11 mouse cellular contexts compared by ENCODE assay signal in the genomic region with DNA sequence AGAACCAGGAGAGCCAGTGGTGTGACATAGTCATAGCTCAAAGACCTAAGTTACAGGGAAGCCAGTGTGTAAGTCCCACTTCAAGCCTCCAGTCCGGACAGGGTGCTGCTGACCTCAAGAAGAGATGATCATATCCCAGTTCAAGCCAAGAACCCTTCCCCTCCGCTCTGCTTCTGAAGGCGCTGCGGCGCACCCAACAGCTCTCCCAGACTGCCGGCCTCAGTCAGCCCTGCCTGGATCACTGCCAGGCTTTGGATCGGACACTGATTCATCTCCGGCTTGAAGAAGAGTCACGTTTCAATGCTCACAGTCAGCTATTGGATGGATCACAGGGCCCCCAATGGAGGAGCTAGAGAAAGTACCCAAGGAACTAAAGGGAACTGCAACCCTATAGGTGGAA.
DNase-seq lines count a peak whose midpoint lies in the region; ATAC-seq lines count a peak whose summit lies in the region.
"Had no signal": no experiment of that assay in that cellular context is flagged by ENCODE, and none has a peak within 500 bp of the region (broad histone marks: within the 10 kb centered on the region; RNA-seq: fewer than 3 reads in every experiment).

No protein-coding gene starts in this region.

- no peak overlapping the region for H3K27ac ChIP-seq in heart, embryonic 12.5 days (ENCODE audit: poor library complexity, severe bottlenecking)
- no peak overlapping the region for H3K27ac ChIP-seq in kidney, embryonic 16.5 days (ENCODE audit: low read length)
- H3K27ac ChIP-seq: embryonic facial prominence, embryonic 13.5 days; neural tube, embryonic 12.5 days had no signal

- no peak overlapping the region for H3K4me3 ChIP-seq in heart, embryonic 12.5 days
- no peak overlapping the region for H3K4me3 ChIP-seq in kidney, embryonic 16.5 days (ENCODE audit: low read length)
- H3K4me3 ChIP-seq: embryonic facial prominence, embryonic 13.5 days; megakaryocyte, embryonic 14.5 days; neural tube, embryonic 12.5 days had no signal

- H3K27me3 ChIP-seq in heart, embryonic 12.5 days (replicated peaks): no peaks in the 10 kb centered on the region
- no peaks in the 10 kb centered on the region for H3K27me3 ChIP-seq in kidney, embryonic 16.5 days (ENCODE audit: insufficient read depth, low read length)
- H3K27me3 ChIP-seq: embryonic facial prominence, embryonic 13.5 days; megakaryocyte, embryonic 14.5 days; neural tube, embryonic 12.5 days had no signal

- no peak for ATAC-seq in heart, embryonic 12.5 days (ENCODE audit: insufficient number of reproducible peaks, low FRiP score)
- ATAC-seq in kidney, embryonic 16.5 days (ENCODE audit: low FRiP score, low TSS enrichment): no peak

- no peak overlapping the region for H3K9ac ChIP-seq in heart, embryonic 12.5 days
- H3K9ac ChIP-seq in kidney, embryonic 16.5 days (replicated peaks; ENCODE audit: low read length): no peak overlapping the region
- H3K9ac ChIP-seq: embryonic facial prominence, embryonic 13.5 days; neural tube, embryonic 12.5 days had no signal

- peak; percentile 11 to 26 for DNase-seq in heart, postnatal 14 days
- DNase-seq in testis, postnatal 10 days (ENCODE audit: low spot score): peak; percentile 46
- DNase-seq in testis, postnatal 14 days (ENCODE audit: low spot score): no peak
- peak; percentile 72 for DNase-seq in cerebellum, adult 9-10 months
- peak; percentile 25 for DNase-seq in right cerebral cortex, postnatal 4 days
- no peak for DNase-seq in embryo, embryonic 10.5 days (ENCODE audit: low spot score)

- H3K4me1 ChIP-seq in heart, embryonic 12.5 days (replicated peaks): no peaks in the 10 kb centered on the region
- no peaks in the 10 kb centered on the region for H3K4me1 ChIP-seq in kidney, embryonic 16.5 days (ENCODE audit: insufficient read depth, low read length)
- H3K4me1 ChIP-seq: embryonic facial prominence, embryonic 13.5 days; megakaryocyte, embryonic 14.5 days had no signal

- intact Hi-C loops in heart, postnatal 14 days (cut with DNase I): no loop called here

- H3K4me2 ChIP-seq in heart, embryonic 12.5 days: no peak overlapping the region
- H3K4me2 ChIP-seq in kidney, embryonic 16.5 days (replicated peaks; ENCODE audit: low read depth, low read length): no peak overlapping the region
- H3K4me2 ChIP-seq: embryonic facial prominence, embryonic 13.5 days; neural tube, embryonic 12.5 days had no signal

- H3K36me3 ChIP-seq in heart, embryonic 12.5 days: no peaks in the 10 kb centered on the region
- no peaks in the 10 kb centered on the region for H3K36me3 ChIP-seq in kidney, embryonic 16.5 days (ENCODE audit: insufficient read depth, low read length)
- H3K36me3 ChIP-seq: embryonic facial prominence, embryonic 13.5 days; neural tube, embryonic 12.5 days had no signal

- H3K9me3 ChIP-seq in heart, embryonic 12.5 days (replicated peaks): no peaks in the 10 kb centered on the region
- H3K9me3 ChIP-seq in kidney, embryonic 16.5 days (ENCODE audit: low read length): no peaks in the 10 kb centered on the region
- H3K9me3 ChIP-seq: embryonic facial prominence, embryonic 13.5 days; neural tube, embryonic 12.5 days had no signal

- 81% methylated on average over 9 of the region's 9 CpGs for WGBS in heart, embryonic 12.5 days
- WGBS in kidney, embryonic 16.5 days: 74% methylated on average over 9 of the region's 9 CpGs

Comparison
In these comparisons a context has a peak if more than half of its experiments do, and no peak if none do; other contexts are left out.
1. DNase-seq: peak in heart, postnatal 14 days (2 of 2), testis, postnatal 10 days (single experiment), cerebellum, adult 9-10 months (single experiment) and right cerebral cortex, postnatal 4 days (single experiment); none in testis, postnatal 14 days (single experiment) and embryo, embryonic 10.5 days (single experiment).